Mouse (Mus musculus) heart, postnatal 0 days (tissue): Measurements from ENCODE around the gene Tmprss4. TPM values are rescaled to one million over a fixed set of nuclear protein-coding genes. Genes with fewer than 3 reads are reported as not detected.

Experiments
- ATAC-seq: fragments of 200-750 bp; cut with Nextera tagmentation; 2 replicates; pipeline ENCODE4 v1.8.0; 2017; ENCODE audit warnings: low read depth, moderate number of reproducible peaks, moderate library complexity; ENCODE audit not compliant: insufficient read depth
- DNase-seq: peaks from one replicate; pipeline ENCODE4 v3.0.0-alpha.2; 2016; ENCODE audit warnings: low spot score
- H3K27ac ChIP-seq: fragments of 300-500 bp; sonication (generic); 2 replicates; pipeline ENCODE4 v1.5.1; 2014; ENCODE audit warnings: low read depth, mild to moderate bottlenecking
- H3K27me3 ChIP-seq: fragments of 300-500 bp; sonication (generic); 2 replicates; pipeline ENCODE4 v1.6.1; 2014; ENCODE audit warnings: low read length, mixed read lengths; ENCODE audit not compliant: control insufficient read depth, insufficient read depth
- H3K36me3 ChIP-seq: fragments of 300-500 bp; sonication (generic); replicated peaks from 2 replicates; pipeline ENCODE4 v1.6.1; 2014; ENCODE audit warnings: low read length, mixed read lengths; ENCODE audit not compliant: control insufficient read depth, insufficient read depth
- H3K4me1 ChIP-seq: fragments of 300-500 bp; sonication (generic); 2 replicates; pipeline ENCODE4 v1.6.1; 2014; ENCODE audit warnings: antibody characterized with exemption; ENCODE audit not compliant: control insufficient read depth, insufficient read depth
- H3K4me2 ChIP-seq: fragments of 300-500 bp; sonication (generic); 2 replicates; pipeline ENCODE4 v1.6.1; 2014; ENCODE audit warnings: low read depth, mild to moderate bottlenecking, low read length, moderate library complexity
- H3K4me3 ChIP-seq: fragments of 300-500 bp; sonication (generic); 2 replicates; pipeline ENCODE4 v1.5.1; 2014; ENCODE audit warnings: low read depth, low read length
- H3K9ac ChIP-seq: fragments of 300-500 bp; sonication (generic); replicated peaks from 2 replicates; pipeline ENCODE4 v1.6.1; 2014; ENCODE audit warnings: low read depth, low read length, mixed read lengths
- H3K9me3 ChIP-seq: fragments of 300-500 bp; sonication (generic); replicated peaks from 2 replicates; pipeline ENCODE4 v1.6.1; 2016; ENCODE audit warnings: low read length; ENCODE audit not compliant: control insufficient read depth
- CTCF ChIP-seq: IDR thresholded peaks from 2 replicates; pipeline ENCODE4 v1.5.1; 2016; ENCODE audit warnings: antibody characterized with exemption, control low read depth, low read depth
- EP300 ChIP-seq: IDR thresholded peaks from 2 replicates; pipeline ENCODE4 v1.6.1; 2016; ENCODE audit warnings: antibody characterized with exemption, low read depth
- WGBS: fragments of 180-500 bp; shearing (Covaris S2); extraction: QIAGEN DNeasy Blood & Tissue Kit; methylation state at CpG from one replicate; pipeline ENCODE4 v1.1.7; 2014; 5-methylcytosine and 5-hydroxymethylcytosine counted together
- polyA plus RNA-seq: library from polyadenylated mRNA; unstranded; fragments of >200 nt; fragmentation: Nextera tagmentation; extraction: Ambion mirVana; gene quantifications from 2 replicates; pipeline ENCODE4 v1.2.1, GENCODE M21; 2015
- total RNA-seq: library from RNA; depleted of rRNA; stranded (reverse); fragments of >200 nt; gene quantifications from 2 replicates; pipeline ENCODE4 v1.2.3, GENCODE M21; 2014; ENCODE audit warnings: low replicate concordance; rRNA removed

Gene Tmprss4
- total and polyA plus RNA-seq, 2 experiments from 2014 or later: not detected

DNA sequence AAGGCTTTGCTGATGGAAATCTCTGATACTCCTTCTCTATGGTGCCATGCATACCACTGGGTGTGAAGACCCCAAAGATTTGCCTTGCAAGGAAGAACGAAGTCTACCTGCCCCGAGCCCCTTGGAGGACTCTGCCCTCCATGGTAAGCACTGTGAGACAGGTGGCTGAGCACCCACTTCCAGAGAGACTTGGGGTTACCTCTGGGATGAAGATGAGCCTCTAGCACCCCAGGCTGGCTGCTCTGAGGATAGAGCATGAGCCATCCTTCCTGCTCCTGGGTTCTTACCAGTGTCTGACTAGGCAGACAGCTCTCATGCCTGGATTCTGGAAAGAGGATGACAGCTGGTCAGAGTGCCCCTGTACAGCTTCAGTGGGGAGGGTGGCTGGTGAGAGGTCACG, 73.8 kb downstream of the Tmprss4 start:
- H3K27ac ChIP-seq: no peak overlapping the region
- H3K4me1 ChIP-seq: no peaks in the 10 kb centered on the region
- H3K9me3 ChIP-seq: no peaks in the 10 kb centered on the region
- no peak overlapping the region for H3K4me2 ChIP-seq
- H3K9ac ChIP-seq: no peak overlapping the region
- H3K36me3 ChIP-seq: no peaks in the 10 kb centered on the region
- DNase-seq (no peak), ATAC-seq (no peak)
- WGBS: 79% methylated on average over 3 of the region's 3 CpGs
- H3K27me3 ChIP-seq: peaks cover 36% of the 10 kb centered on the region
- no peak overlapping the region for H3K4me3 ChIP-seq
- TF ChIP-seq EP300 (no peak), CTCF (no peak)

DNA sequence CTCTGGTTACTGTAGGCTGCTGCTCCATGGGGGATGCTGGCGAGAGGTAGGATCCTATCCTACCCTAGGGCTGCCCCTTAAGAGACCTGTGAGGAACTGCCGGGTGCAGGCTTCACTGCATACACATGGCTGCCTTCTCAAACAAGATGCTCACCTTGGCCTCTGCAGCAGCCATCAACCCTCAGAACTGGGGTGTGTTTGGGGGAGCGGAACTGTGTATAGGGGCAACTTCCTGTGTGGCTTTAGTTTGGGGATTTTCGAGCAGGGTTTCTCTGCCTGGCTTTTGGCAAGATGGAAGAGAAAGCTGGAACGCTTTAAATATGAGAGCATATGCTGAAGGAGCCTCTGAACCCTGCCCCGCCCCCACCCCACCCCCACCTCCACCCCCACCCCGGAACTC, 77.0 kb downstream of the Tmprss4 start:
- Histone ChIP-seq H3K27ac (no peak overlapping the region), H3K4me2 (no peak overlapping the region), H3K27me3 (0 out of 2 replicates have a peak, but pooled peaks cover 22% of the 10 kb centered on the region), H3K4me1 (no peaks in the 10 kb centered on the region), H3K36me3 (no peaks in the 10 kb centered on the region), H3K9me3 (no peaks in the 10 kb centered on the region), H3K9ac (no peak overlapping the region), H3K4me3 (no peak overlapping the region)
- no peak for TF ChIP-seq CTCF
- no peak for TF ChIP-seq EP300
- ATAC-seq (no peak), DNase-seq (no peak)
- 49% methylated on average over 7 of the region's 7 CpGs for WGBS

DNA sequence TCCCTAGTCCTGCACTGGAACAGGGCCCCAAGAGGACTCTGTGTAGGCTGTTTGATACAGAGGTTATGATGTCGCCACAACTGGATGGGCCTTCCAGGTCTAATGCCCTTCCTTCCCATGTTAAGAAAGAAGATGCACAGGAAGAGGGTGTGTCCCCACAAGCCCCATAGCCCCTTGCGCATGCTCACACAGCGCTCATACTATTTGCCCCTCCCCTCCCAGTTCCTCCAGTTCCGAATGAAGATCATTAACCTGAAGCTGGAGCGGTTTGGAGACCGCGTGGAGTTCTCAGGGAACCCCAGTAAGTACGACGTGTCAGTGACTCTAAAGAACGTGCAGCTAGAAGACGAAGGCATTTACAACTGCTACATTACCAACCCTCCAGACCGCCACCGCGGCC, 78.7 kb downstream of the Tmprss4 start:
- Histone ChIP-seq H3K4me1 (no peaks in the 10 kb centered on the region), H3K9ac (no peak overlapping the region), H3K4me2 (no peak overlapping the region), H3K9me3 (no peaks in the 10 kb centered on the region), H3K27me3 (0 out of 2 replicates have a peak, but pooled peaks cover 19% of the 10 kb centered on the region), H3K4me3 (no peak overlapping the region), H3K36me3 (no peaks in the 10 kb centered on the region), H3K27ac (no peak overlapping the region)
- no peak for TF ChIP-seq EP300
- no peak for TF ChIP-seq CTCF
- WGBS: 86% methylated on average over 14 of the region's 14 CpGs
- DNase-seq (no peak), ATAC-seq (no peak)

Other genes starting within 250 kb of the Tmprss4 start
- gene Ube4a, start 238.5 kb downstream of the Tmprss4 start, total RNA-seq: 10.7 and 16.8 TPM in 2 replicates
- 9.8 and 9.9 TPM in 2 replicates for gene Ube4a, start 238.5 kb downstream of the Tmprss4 start, polyA plus RNA-seq
- gene Cd3g, start 223.7 kb downstream of the Tmprss4 start, total RNA-seq: 1.2 TPM in 1 of 2 replicates, not detected in the other
- gene Cd3g, start 223.7 kb downstream of the Tmprss4 start, polyA plus RNA-seq: 0.11 TPM in 1 of 2 replicates, not detected in the other
- gene Cd3d, start 222.3 kb downstream of the Tmprss4 start, total RNA-seq: 1.9 TPM in 1 of 2 replicates, not detected in the other
- gene Cd3d, start 222.3 kb downstream of the Tmprss4 start, polyA plus RNA-seq: not detected in 2 replicates
- 0.27 TPM in 1 of 2 replicates, not detected in the other for gene Cd3e, start 194.5 kb downstream of the Tmprss4 start, total RNA-seq
- 0.14 TPM in 1 of 2 replicates, not detected in the other for gene Cd3e, start 194.5 kb downstream of the Tmprss4 start, polyA plus RNA-seq
- 0.15 and 0.31 TPM in 2 replicates for gene Mpzl2, start 164.3 kb downstream of the Tmprss4 start, total RNA-seq
- 0.41 and 0.42 TPM in 2 replicates for gene Mpzl2, start 164.3 kb downstream of the Tmprss4 start, polyA plus RNA-seq
- 1.7 and 3.1 TPM in 2 replicates for gene Mpzl3, start 148.9 kb downstream of the Tmprss4 start, total RNA-seq
- 0.59 and 0.68 TPM in 2 replicates for gene Mpzl3, start 148.9 kb downstream of the Tmprss4 start, polyA plus RNA-seq
- not detected in 2 replicates for gene Jaml, start 124.9 kb downstream of the Tmprss4 start, total RNA-seq
- 0.08 and 0.40 TPM in 2 replicates for gene Jaml, start 124.9 kb downstream of the Tmprss4 start, polyA plus RNA-seq
- 0.04 and 0.53 TPM in 2 replicates for gene Scn2b, start 86.3 kb downstream of the Tmprss4 start, total RNA-seq
- gene Scn2b, start 86.3 kb downstream of the Tmprss4 start, polyA plus RNA-seq: 0.31 and 0.51 TPM in 2 replicates
- 0.27 and 0.57 TPM in 2 replicates for gene Scn4b, start 65.7 kb downstream of the Tmprss4 start, total RNA-seq
- gene Scn4b, start 65.7 kb downstream of the Tmprss4 start, polyA plus RNA-seq: 0.10 and 0.11 TPM in 2 replicates
- gene BC049352, start 22.1 kb downstream of the Tmprss4 start, total RNA-seq: not detected in 2 replicates
- not detected in 2 replicates for gene BC049352, start 22.1 kb downstream of the Tmprss4 start, polyA plus RNA-seq
- gene Il10ra, start 65.1 kb upstream of the Tmprss4 start, total RNA-seq: 0.58 and 2.5 TPM in 2 replicates
- gene Il10ra, start 65.1 kb upstream of the Tmprss4 start, polyA plus RNA-seq: 0.47 and 0.60 TPM in 2 replicates
- 0.15 TPM in 1 of 2 replicates, not detected in the other for gene Tmprss13, start 115.0 kb upstream of the Tmprss4 start, total RNA-seq
- 0.16 and 0.23 TPM in 2 replicates for gene Tmprss13, start 115.0 kb upstream of the Tmprss4 start, polyA plus RNA-seq
- 18.1 and 23.7 TPM in 2 replicates for gene Fxyd6, start 166.1 kb upstream of the Tmprss4 start, total RNA-seq
- gene Fxyd6, start 166.1 kb upstream of the Tmprss4 start, polyA plus RNA-seq: 26.6 and 29.4 TPM in 2 replicates
- gene Fxyd2, start 195.6 kb upstream of the Tmprss4 start, total RNA-seq: not detected in 2 replicates
- 0.70 and 0.71 TPM in 2 replicates for gene Fxyd2, start 195.6 kb upstream of the Tmprss4 start, polyA plus RNA-seq
- gene Dscaml1, start 222.5 kb upstream of the Tmprss4 start, total RNA-seq: 0.84 TPM in 1 of 2 replicates, not detected in the other
- gene Dscaml1, start 222.5 kb upstream of the Tmprss4 start, polyA plus RNA-seq: 0.04 and 0.07 TPM in 2 replicates